Mouse (Mus musculus): ENCODE measurements at regions not wholly inside any gene's neighbourhood (a gene's known extent, or its start where the extent isn't known, plus 50 kb on each side); places are given as distances from the start of the nearest gene placed in this dataset.

DNA sequence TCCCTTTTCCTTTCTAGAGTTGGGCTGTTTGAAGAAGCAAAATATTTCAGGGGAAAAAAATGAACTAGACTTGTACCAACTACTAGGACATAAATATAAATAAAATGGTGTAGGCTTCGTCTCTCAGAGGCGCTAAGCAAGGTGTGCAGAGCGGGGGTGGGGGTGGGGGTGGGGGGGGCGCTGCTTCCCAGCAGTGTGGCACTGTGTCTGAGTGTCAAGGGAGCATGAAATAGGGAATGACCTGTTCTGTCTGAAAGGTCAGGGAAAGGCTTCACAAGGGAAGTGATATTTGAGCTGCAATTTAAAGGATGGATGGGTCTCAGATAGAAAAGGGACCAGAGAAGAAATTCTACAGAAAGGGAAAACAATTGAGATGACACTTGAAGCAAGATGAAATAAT lies 452.9 kb downstream of the Isl1 start:
- no peak for TF ChIP-seq CTCF (IDR thresholded peaks at IDR 0.05; ENCODE audit: low read depth, low read length)
- no peak for TF ChIP-seq GATA1 (IDR thresholded peaks at IDR 0.05; ENCODE audit: borderline replicate concordance, low read length)
- TF ChIP-seq POLR2AphosphoS5 (IDR thresholded peaks at IDR 0.05; ENCODE audit: insufficient replicate concordance, low read depth, low read length), result no peak
- no peak for TF ChIP-seq TAL1 (conservative IDR thresholded peaks at IDR 0.05; ENCODE audit: low read depth, low read length)

Data from G1E (cell line).